Mouse (Mus musculus): Measurements from ENCODE around the gene Ppp1ca. TPM values are rescaled to one million over a fixed set of nuclear protein-coding genes. Genes with fewer than 3 reads are reported as not detected.

Gene Ppp1ca
- polyA plus RNA-seq, 1 experiment from 2014 or later = 1,000 TPM

DNA sequence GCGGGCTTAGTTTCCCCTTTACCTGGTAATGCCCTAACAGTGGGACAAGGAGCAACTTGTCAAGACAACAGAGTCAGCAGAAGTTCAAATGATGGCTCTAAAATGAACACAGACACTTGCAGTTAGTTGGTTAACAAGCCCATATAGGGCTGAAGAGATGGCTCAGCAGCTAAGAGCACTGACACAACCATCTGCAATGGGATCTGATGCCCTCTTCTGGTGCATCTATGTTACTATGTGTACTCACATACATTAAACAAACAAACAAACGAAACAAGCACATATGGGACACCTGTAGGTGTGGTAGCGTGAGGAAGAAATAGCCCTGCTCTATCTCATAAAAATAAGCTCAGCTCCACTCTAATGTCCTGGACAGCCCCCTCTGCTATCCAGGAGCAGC, 50.6 kb downstream of the Ppp1ca start:
- WGBS = 66% methylated on average over 3 of the region's 3 CpGs
- Histone ChIP-seq H3K36me3 (replicated peaks) (no peaks in the 10 kb centered on the region), H3K4me3 (no peak overlapping the region), H3K9me3 (no peaks in the 10 kb centered on the region), H3K27ac (replicated peaks) (no peak overlapping the region), H3K4me1 (peaks cover 12% of the 10 kb centered on the region), H3K27me3 (replicated peaks; ENCODE audit: low read depth, poor library complexity, severe bottlenecking) (no peaks in the 10 kb centered on the region)
- no peak for DNase-seq (ENCODE audit: low spot score)

DNA sequence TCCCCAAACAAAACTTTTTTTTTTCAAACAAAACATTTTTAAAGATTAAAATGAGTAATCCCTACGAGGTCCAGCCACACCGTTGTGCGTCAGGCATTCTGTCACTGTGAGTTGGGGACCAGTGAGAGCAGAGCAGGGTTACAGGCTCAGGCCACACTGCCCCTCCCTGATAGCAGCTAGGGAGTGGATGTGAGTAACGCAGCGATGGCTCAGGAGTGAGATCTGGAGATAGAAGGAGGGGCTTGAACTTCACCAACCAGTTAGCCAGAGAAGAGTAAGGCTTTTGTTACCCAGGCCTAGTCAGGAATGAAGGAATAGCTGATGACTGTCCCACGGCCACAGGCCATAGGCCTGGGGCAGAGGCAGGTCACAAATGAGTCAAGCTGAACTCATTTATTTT, 52.9 kb downstream of the Ppp1ca start:
- WGBS = 83% methylated on average over 6 of the region's 6 CpGs
- no peak overlapping the region for H3K4me3 ChIP-seq
- no peaks in the 10 kb centered on the region for H3K9me3 ChIP-seq
- no peak for DNase-seq (ENCODE audit: low spot score)
- no peaks in the 10 kb centered on the region for H3K36me3 ChIP-seq (replicated peaks)
- peaks cover 7% of the 10 kb centered on the region for H3K4me1 ChIP-seq
- H3K27me3 ChIP-seq (replicated peaks; ENCODE audit: low read depth, poor library complexity, severe bottlenecking) = no peaks in the 10 kb centered on the region
- no peak overlapping the region for H3K27ac ChIP-seq (replicated peaks)

Small RNA genes within 50 kb of the gene (microRNA-seq; reads per million reads assigned to microRNA genes)
- not detected for gene Gm26115

Other genes starting within 250 kb of the Ppp1ca start
- gene Aldh3b3, start 233.4 kb upstream of the Ppp1ca start, polyA plus RNA-seq (2016; fragmentation: Nextera tagmentation; extraction: Ambion mirVana) = not detected in 2 replicates
- 1.1 and 1.2 TPM in 2 replicates for gene Aldh3b2, start 219.7 kb upstream of the Ppp1ca start, polyA plus RNA-seq (2016; fragmentation: Nextera tagmentation; extraction: Ambion mirVana)
- gene Acy3, start 205.5 kb upstream of the Ppp1ca start, polyA plus RNA-seq (2016; fragmentation: Nextera tagmentation; extraction: Ambion mirVana) = 3.1 and 3.2 TPM in 2 replicates
- 0.21 and 1.0 TPM in 2 replicates for gene Tbx10, start 199.3 kb upstream of the Ppp1ca start, polyA plus RNA-seq (2016; fragmentation: Nextera tagmentation; extraction: Ambion mirVana)
- gene Nudt8, start 191.5 kb upstream of the Ppp1ca start, polyA plus RNA-seq (2016; fragmentation: Nextera tagmentation; extraction: Ambion mirVana) = 30.6 and 31.6 TPM in 2 replicates
- 4.5 and 4.6 TPM in 2 replicates for gene Gm49405, start 191.4 kb upstream of the Ppp1ca start, polyA plus RNA-seq (2016; fragmentation: Nextera tagmentation; extraction: Ambion mirVana)
- gene Doc2g, start 188.8 kb upstream of the Ppp1ca start, polyA plus RNA-seq (2016; fragmentation: Nextera tagmentation; extraction: Ambion mirVana) = 4.7 and 5.7 TPM in 2 replicates
- gene Ndufv1, start 179.3 kb upstream of the Ppp1ca start, polyA plus RNA-seq (2016; fragmentation: Nextera tagmentation; extraction: Ambion mirVana) = 211 and 217 TPM in 2 replicates
- 456 and 458 TPM in 2 replicates for gene Gstp1, start 154.1 kb upstream of the Ppp1ca start, polyA plus RNA-seq (2016; fragmentation: Nextera tagmentation; extraction: Ambion mirVana)
- 3.7 and 9.1 TPM in 2 replicates for gene Gstp2, start 146.0 kb upstream of the Ppp1ca start, polyA plus RNA-seq (2016; fragmentation: Nextera tagmentation; extraction: Ambion mirVana)
- gene Gstp3, start 132.5 kb upstream of the Ppp1ca start, polyA plus RNA-seq (2016; fragmentation: Nextera tagmentation; extraction: Ambion mirVana) = not detected in 2 replicates
- gene Cabp2, start 110.5 kb upstream of the Ppp1ca start, polyA plus RNA-seq (2016; fragmentation: Nextera tagmentation; extraction: Ambion mirVana) = not detected in 2 replicates
- gene Cdk2ap2, start 94.9 kb upstream of the Ppp1ca start, polyA plus RNA-seq (2016; fragmentation: Nextera tagmentation; extraction: Ambion mirVana) = 77.2 and 80.2 TPM in 2 replicates
- 9.9 and 11.0 TPM in 2 replicates for gene Pitpnm1, start 92.1 kb upstream of the Ppp1ca start, polyA plus RNA-seq (2016; fragmentation: Nextera tagmentation; extraction: Ambion mirVana)
- 70.9 and 71.1 TPM in 2 replicates for gene Aip, start 66.2 kb upstream of the Ppp1ca start, polyA plus RNA-seq (2016; fragmentation: Nextera tagmentation; extraction: Ambion mirVana)
- gene Gpr152, start 52.3 kb upstream of the Ppp1ca start, polyA plus RNA-seq (2016; fragmentation: Nextera tagmentation; extraction: Ambion mirVana) = not detected in 2 replicates
- gene Cabp4, start 48.0 kb upstream of the Ppp1ca start, polyA plus RNA-seq (2016; fragmentation: Nextera tagmentation; extraction: Ambion mirVana) = 0.14 TPM in 1 of 2 replicates, not detected in the other
- gene Coro1b, start 43.4 kb upstream of the Ppp1ca start, polyA plus RNA-seq (2016; fragmentation: Nextera tagmentation; extraction: Ambion mirVana) = 130 and 134 TPM in 2 replicates
- gene Ptprcap, start 38.5 kb upstream of the Ppp1ca start, polyA plus RNA-seq (2016; fragmentation: Nextera tagmentation; extraction: Ambion mirVana) = 0.58 TPM in 1 of 2 replicates, not detected in the other
- 66.1 and 68.5 TPM in 2 replicates for gene Rps6kb2, start 28.7 kb upstream of the Ppp1ca start, polyA plus RNA-seq (2016; fragmentation: Nextera tagmentation; extraction: Ambion mirVana)
- gene Carns1, start 16.6 kb upstream of the Ppp1ca start, polyA plus RNA-seq (2016; fragmentation: Nextera tagmentation; extraction: Ambion mirVana) = 2.7 and 4.4 TPM in 2 replicates
- 0.57 and 1.4 TPM in 2 replicates for gene Tbc1d10c, start 781 bp upstream of the Ppp1ca start, polyA plus RNA-seq (2016; fragmentation: Nextera tagmentation; extraction: Ambion mirVana)
- gene Rad9a, start 9.6 kb downstream of the Ppp1ca start, polyA plus RNA-seq (2016; fragmentation: Nextera tagmentation; extraction: Ambion mirVana) = 58.1 and 58.2 TPM in 2 replicates
- 2.8 and 3.3 TPM in 2 replicates for gene Clcf1, start 22.2 kb downstream of the Ppp1ca start, polyA plus RNA-seq (2016; fragmentation: Nextera tagmentation; extraction: Ambion mirVana)
- not detected in 2 replicates for gene AC109138.7, start 22.3 kb downstream of the Ppp1ca start, polyA plus RNA-seq (2016; fragmentation: Nextera tagmentation; extraction: Ambion mirVana)
- gene Pold4, start 39.8 kb downstream of the Ppp1ca start, polyA plus RNA-seq (2016; fragmentation: Nextera tagmentation; extraction: Ambion mirVana) = 13.7 and 15.1 TPM in 2 replicates
- 4.2 and 4.5 TPM in 2 replicates for gene Ssh3, start 77.1 kb downstream of the Ppp1ca start, polyA plus RNA-seq (2016; fragmentation: Nextera tagmentation; extraction: Ambion mirVana)
- 6.3 and 7.6 TPM in 2 replicates for gene Ankrd13d, start 91.1 kb downstream of the Ppp1ca start, polyA plus RNA-seq (2016; fragmentation: Nextera tagmentation; extraction: Ambion mirVana)
- 12.5 and 14.8 TPM in 2 replicates for gene Grk2, start 114.2 kb downstream of the Ppp1ca start, polyA plus RNA-seq (2016; fragmentation: Nextera tagmentation; extraction: Ambion mirVana)
- 68.6 and 69.6 TPM in 2 replicates for gene Kdm2a, start 206.2 kb downstream of the Ppp1ca start, polyA plus RNA-seq (2016; fragmentation: Nextera tagmentation; extraction: Ambion mirVana)
- gene Rhod, start 247.4 kb downstream of the Ppp1ca start, polyA plus RNA-seq (2016; fragmentation: Nextera tagmentation; extraction: Ambion mirVana) = 31.5 and 31.8 TPM in 2 replicates

All from embryonic facial prominence, embryonic 10.5 days (tissue).